ENCODE assay signal across 18 mouse cellular contexts in the genomic region with DNA sequence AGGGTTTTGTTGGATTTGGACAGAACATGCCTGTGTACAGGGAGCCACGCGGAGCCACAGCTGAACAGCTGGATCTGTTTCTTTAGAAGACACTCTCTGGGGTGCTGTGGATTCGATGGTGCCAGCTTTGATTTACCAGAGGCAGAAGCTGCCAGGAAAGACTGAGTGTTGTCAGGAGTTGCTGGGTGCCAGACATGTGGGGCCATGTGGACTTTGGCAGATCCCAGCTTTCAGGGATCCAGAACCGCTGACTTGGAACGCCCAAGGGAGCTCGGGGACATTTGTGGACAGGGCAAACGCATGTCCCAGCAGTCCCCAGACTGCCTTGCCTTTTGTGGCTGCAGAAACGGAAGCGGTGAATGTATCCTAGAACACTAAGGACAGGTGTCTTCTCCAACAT. TPM values are rescaled to one million over a fixed set of nuclear protein-coding genes. Genes with fewer than 3 reads are reported as not detected.
DNase-seq lines count a peak whose midpoint lies in the region; ATAC-seq and TF ChIP-seq lines count a peak whose summit lies in the region.
"Had no signal": no experiment of that assay in that cellular context is flagged by ENCODE, and none has a peak within 500 bp of the region (broad histone marks: within the 10 kb centered on the region; RNA-seq: fewer than 3 reads in every experiment).

No protein-coding gene starts in this region.

- H3K4me3 ChIP-seq in hindbrain, postnatal 0 days (ENCODE audit: low read length), result no peak overlapping the region
- no peak overlapping the region for H3K4me3 ChIP-seq in hindbrain, embryonic 11.5 days (ENCODE audit: low read depth, low read length)
- no peak overlapping the region for H3K4me3 ChIP-seq in lung, postnatal 0 days (ENCODE audit: low read depth, low read length)
- H3K4me3 ChIP-seq: erythroblast, embryonic 14.5 days; neural tube, embryonic 13.5 days had no signal

- peak; percentile 30 for DNase-seq in adrenal gland, postnatal 25 days
- DNase-seq in adrenal gland, adult 18-20 months (ENCODE audit: low spot score in 2 of 2), result no peak
- peak; percentile 20 for DNase-seq in hindbrain, postnatal 0 days (ENCODE audit: low spot score)
- no peak for DNase-seq in hindbrain, embryonic 11.5 days (ENCODE audit: low spot score)
- DNase-seq in lung, postnatal 0 days (ENCODE audit: low spot score), result peak; percentile 14
- DNase-seq in lung, postnatal 4 days, result no peak
- peak; percentile 40 to 59 for DNase-seq in kidney, postnatal 36 days
- no peak for DNase-seq in thymus, postnatal 36 days
- DNase-seq: embryo, embryonic 11 days; thymus, adult 18-20 months had no signal

- WGBS in hindbrain, postnatal 0 days, result 57% methylated on average over 9 of the region's 9 CpGs
- 86% methylated on average over 9 of the region's 9 CpGs for WGBS in hindbrain, embryonic 11.5 days
- WGBS in lung, postnatal 0 days, result 77% methylated on average over 9 of the region's 9 CpGs

- no peaks in the 10 kb centered on the region for H3K9me3 ChIP-seq in hindbrain, postnatal 0 days (ENCODE audit: low read length)
- H3K9me3 ChIP-seq in hindbrain, embryonic 11.5 days (ENCODE audit: control insufficient read depth, low read length), result no peaks in the 10 kb centered on the region
- no peaks in the 10 kb centered on the region for H3K9me3 ChIP-seq in lung, postnatal 0 days (ENCODE audit: low read length)
- H3K9me3 ChIP-seq: neural tube, embryonic 13.5 days had no signal

- ATAC-seq in hindbrain, postnatal 0 days, result no peak
- ATAC-seq in hindbrain, embryonic 11.5 days (ENCODE audit: low FRiP score), result no peak
- ATAC-seq in lung, postnatal 0 days, result peak; percentile 27; the same call in 1 of the 2 replicates

- H3K27me3 ChIP-seq in hindbrain, postnatal 0 days (ENCODE audit: insufficient read depth, low read length), result no peaks in the 10 kb centered on the region
- H3K27me3 ChIP-seq in hindbrain, embryonic 11.5 days (ENCODE audit: control insufficient read depth, insufficient read depth, low read length), result no peaks in the 10 kb centered on the region
- no peaks in the 10 kb centered on the region for H3K27me3 ChIP-seq in lung, postnatal 0 days (replicated peaks; ENCODE audit: insufficient read depth, low read length)
- H3K27me3 ChIP-seq: neural tube, embryonic 13.5 days had no signal

- TF ChIP-seq EP300 in lung, postnatal 0 days (IDR thresholded peaks at IDR 0.05), result no peak

- no peak overlapping the region for H3K4me2 ChIP-seq in hindbrain, postnatal 0 days (ENCODE audit: low read depth, low read length)
- no peak overlapping the region for H3K4me2 ChIP-seq in hindbrain, embryonic 11.5 days (replicated peaks; ENCODE audit: low read depth, low read length)
- H3K4me2 ChIP-seq in lung, postnatal 0 days (replicated peaks; ENCODE audit: low read depth, low read length), result no peak overlapping the region
- H3K4me2 ChIP-seq: hindbrain, embryonic 14.5 days; neural tube, embryonic 13.5 days had no signal

- no peaks in the 10 kb centered on the region for H3K4me1 ChIP-seq in hindbrain, postnatal 0 days (ENCODE audit: insufficient read depth, low read length)
- no peaks in the 10 kb centered on the region for H3K4me1 ChIP-seq in hindbrain, embryonic 11.5 days (replicated peaks; ENCODE audit: control insufficient read depth, insufficient read depth, low read length)
- H3K4me1 ChIP-seq in lung, postnatal 0 days (ENCODE audit: insufficient read depth, low read depth, low read length), result no peaks in the 10 kb centered on the region; the same call in 1 of the 2 replicates
- H3K4me1 ChIP-seq: neural tube, embryonic 13.5 days had no signal

- no peaks in the 10 kb centered on the region; the same call in 1 of the 2 replicates for H3K36me3 ChIP-seq in hindbrain, postnatal 0 days (ENCODE audit: insufficient read depth, low read length)
- no peaks in the 10 kb centered on the region for H3K36me3 ChIP-seq in hindbrain, embryonic 11.5 days (ENCODE audit: control insufficient read depth, insufficient read depth, low read length)
- H3K36me3 ChIP-seq in lung, postnatal 0 days (ENCODE audit: insufficient read depth, low read length), result no peaks in the 10 kb centered on the region

- TF ChIP-seq CTCF in hindbrain, postnatal 0 days (IDR thresholded peaks at IDR 0.05; ENCODE audit: low read depth), result no peak
- no peak for TF ChIP-seq CTCF in lung, postnatal 0 days (IDR thresholded peaks at IDR 0.05)

- no peak overlapping the region for H3K9ac ChIP-seq in hindbrain, postnatal 0 days (replicated peaks; ENCODE audit: low read length)
- no peak overlapping the region for H3K9ac ChIP-seq in hindbrain, embryonic 11.5 days (ENCODE audit: low read depth, low read length)
- H3K9ac ChIP-seq in lung, postnatal 0 days (replicated peaks; ENCODE audit: low read depth), result no peak overlapping the region
- H3K9ac ChIP-seq: hindbrain, embryonic 14.5 days; neural tube, embryonic 13.5 days had no signal

- H3K27ac ChIP-seq in hindbrain, postnatal 0 days, result 0 out of 2 replicates have a peak overlapping the region, but pooled peaks have one; percentile 5
- no peak overlapping the region for H3K27ac ChIP-seq in hindbrain, embryonic 11.5 days (ENCODE audit: low read depth, low read length)
- H3K27ac ChIP-seq in lung, postnatal 0 days (ENCODE audit: low read length), result no peak overlapping the region
- H3K27ac ChIP-seq: hindbrain, embryonic 14.5 days; neural tube, embryonic 13.5 days had no signal

RNA-seq across cellular contexts. Expression of gene Gm11985, which starts 52.6 kb away (rescaled TPM):
- total RNA-seq in adrenal gland, postnatal 25 days (2021), result not detected in 2 replicates
- total RNA-seq in adrenal gland, adult 18-20 months (2021), result not detected
- not detected in 2 replicates for total RNA-seq in hindbrain, postnatal 0 days (2014; rRNA removed)
- not detected in 2 replicates for polyA plus RNA-seq in hindbrain, postnatal 0 days (2015; fragmentation: Nextera tagmentation; extraction: Ambion mirVana)
- polyA plus RNA-seq in hindbrain, embryonic 11.5 days (2014; fragmentation: Nextera tagmentation; extraction: Ambion mirVana), result not detected in 2 replicates
- polyA plus RNA-seq in lung, postnatal 0 days (2015; fragmentation: Nextera tagmentation; extraction: Ambion mirVana), result not detected in 2 replicates
- total RNA-seq: ES-E14; layer of hippocampus, adult 18-20 months; left cerebral cortex, postnatal 14 days had no signal
- polyA plus RNA-seq: erythroblast, embryonic 14.5 days; hindbrain, embryonic 14.5 days; liver, embryonic 16.5 days; midbrain, embryonic 16.5 days; neural tube, embryonic 13.5 days had no signal

Comparison
In these comparisons a context has a peak if more than half of its experiments do, and no peak if none do; other contexts are left out.
1. DNase-seq: peak in adrenal gland, postnatal 25 days (single experiment), hindbrain, postnatal 0 days (single experiment), lung, postnatal 0 days (single experiment) and kidney, postnatal 36 days (2 of 2); none in adrenal gland, adult 18-20 months (0 of 2), hindbrain, embryonic 11.5 days (single experiment), lung, postnatal 4 days (0 of 2) and thymus, postnatal 36 days (0 of 2).